Mouse (Mus musculus) cerebellum, adult 2 months (tissue): ENCODE measurements at regions not wholly inside any gene's neighbourhood (a gene's known extent, or its start where the extent isn't known, plus 50 kb on each side); places are given as distances from the start of the nearest gene placed in this dataset.

ENCODE experiments used
- CTCF ChIP-seq: fragments of 200-500 bp; IDR thresholded peaks from 2 replicates; pipeline ENCODE4 v1.5.1; 2011; ENCODE audit warnings: low read depth, mild to moderate bottlenecking, control low read depth, low read length, moderate library complexity, borderline replicate concordance; ENCODE audit not compliant: insufficient read depth
- POLR2A ChIP-seq: fragments of 200-500 bp; IDR thresholded peaks from 2 replicates; pipeline ENCODE4 v1.6.1; 2011; ENCODE audit warnings: low read length, control low read depth, borderline replicate concordance; ENCODE audit not compliant: insufficient read depth

DNA sequence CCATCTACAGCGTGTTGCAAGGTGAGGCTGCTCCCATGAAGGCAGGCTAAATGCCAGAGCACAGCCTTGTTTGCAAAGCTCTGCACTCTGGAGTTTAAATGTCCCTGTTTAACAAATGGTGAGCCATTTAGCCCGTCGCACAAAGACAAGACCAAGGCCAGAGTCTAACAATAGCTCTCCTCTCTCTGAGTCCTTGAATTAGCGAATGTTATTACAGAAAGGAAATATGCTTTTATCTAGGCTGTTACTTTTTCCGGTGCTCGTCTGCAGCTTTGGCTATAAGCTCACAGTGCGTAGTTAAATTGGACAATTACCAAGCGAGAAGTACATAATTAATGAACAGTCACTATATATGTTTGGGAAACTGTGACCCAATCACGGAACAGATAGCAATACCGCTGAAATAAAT is 137.8 kb upstream of the Noct start:
- no peak for TF ChIP-seq CTCF
- no peak for TF ChIP-seq POLR2A
